Mouse (Mus musculus): ENCODE data around the gene Vwa1. TPM values are rescaled to one million over a fixed set of nuclear protein-coding genes. Genes with fewer than 3 reads are reported as not detected.

Vwa1 gene
- polyA plus RNA-seq, 1 experiment from 2014 or later, result 9.9 TPM

GRCm38 (mm10) chr4:155734350-155734941 lies 40.1 kb downstream of the Vwa1 start, which contains the start of gene Tmem240:
Tmem240 (plus strand) TSS chr4:155734800.
- peak; percentile 95 for ATAC-seq (ENCODE audit: low FRiP score)
- H3K4me1 ChIP-seq (ENCODE audit: control insufficient read depth, insufficient read depth, low read length), result peaks cover 18% of the 10 kb centered on the region
- WGBS, result under 1% methylated on average over 23 of the region's 35 CpGs
- no peaks in the 10 kb centered on the region for H3K9me3 ChIP-seq (ENCODE audit: control insufficient read depth, low read length)
- peak; percentile 98 for DNase-seq (ENCODE audit: low spot score, missing footprints)
- peak within 1 kb of the TSS; percentile 88 for H3K9ac ChIP-seq (ENCODE audit: low read length)
- H3K36me3 ChIP-seq (ENCODE audit: control insufficient read depth, insufficient read depth, low read length), result peaks cover 2% of the 10 kb centered on the region; the same call in 1 of the 2 replicates
- peak within 1 kb of the TSS; percentile 80 for H3K4me3 ChIP-seq (ENCODE audit: low read depth, low read length)
- peak within 1 kb of the TSS; percentile 94 for H3K4me2 ChIP-seq
- no peaks in the 10 kb centered on the region for H3K27me3 ChIP-seq (ENCODE audit: control insufficient read depth, insufficient read depth, low read length)
- peak within 1 kb of the TSS; percentile 84 for H3K27ac ChIP-seq (ENCODE audit: low read depth, low read length)

- Histone ChIP-seq H3K36me3 (ENCODE audit: control insufficient read depth, insufficient read depth, low read length) (peaks cover 2% of the 10 kb centered on the region; the same call in 1 of the 2 replicates), H3K4me3 (ENCODE audit: low read depth, low read length) (no peak overlapping the region), H3K27me3 (ENCODE audit: control insufficient read depth, insufficient read depth, low read length) (no peaks in the 10 kb centered on the region), H3K9ac (ENCODE audit: low read length) (no peak overlapping the region), H3K4me1 (ENCODE audit: control insufficient read depth, insufficient read depth, low read length) (peaks cover 18% of the 10 kb centered on the region), H3K4me2 (no peak overlapping the region), H3K9me3 (ENCODE audit: control insufficient read depth, low read length) (no peaks in the 10 kb centered on the region), H3K27ac (ENCODE audit: low read depth, low read length) (no peak overlapping the region)
- DNase-seq (ENCODE audit: low spot score, missing footprints) (no peak), ATAC-seq (ENCODE audit: low FRiP score) (no peak)
- 83% methylated on average over 10 of the region's 10 CpGs for WGBS
These were observed 41.2 kb downstream of the Vwa1 start for GRCm38 (mm10) chr4:155733267-155733666.

GRCm38 (mm10) chr4:155727993-155728392 lies 46.5 kb downstream of the Vwa1 start:
- WGBS, result 73% methylated on average over 2 of the region's 2 CpGs
- no peak overlapping the region for H3K27ac ChIP-seq (ENCODE audit: low read depth, low read length)
- DNase-seq (ENCODE audit: low spot score, missing footprints), result no peak
- no peak overlapping the region for H3K4me2 ChIP-seq
- no peaks in the 10 kb centered on the region for H3K27me3 ChIP-seq (ENCODE audit: control insufficient read depth, insufficient read depth, low read length)
- peak; percentile 38; the same call in 1 of the 2 replicates for ATAC-seq (ENCODE audit: low FRiP score)
- no peak overlapping the region for H3K9ac ChIP-seq (ENCODE audit: low read length)
- no peaks in the 10 kb centered on the region for H3K9me3 ChIP-seq (ENCODE audit: control insufficient read depth, low read length)
- H3K36me3 ChIP-seq (ENCODE audit: control insufficient read depth, insufficient read depth, low read length), result peaks cover 2% of the 10 kb centered on the region; the same call in 1 of the 2 replicates
- H3K4me1 ChIP-seq (ENCODE audit: control insufficient read depth, insufficient read depth, low read length), result no peaks in the 10 kb centered on the region
- no peak overlapping the region for H3K4me3 ChIP-seq (ENCODE audit: low read depth, low read length)

GRCm38 (mm10) chr4:155721668-155722083 lies 52.8 kb downstream of the Vwa1 start:
- WGBS, result 67% methylated on average over 4 of the region's 4 CpGs
- Histone ChIP-seq H3K4me3 (ENCODE audit: low read depth, low read length) (no peak overlapping the region), H3K27me3 (ENCODE audit: control insufficient read depth, insufficient read depth, low read length) (no peaks in the 10 kb centered on the region), H3K9me3 (ENCODE audit: control insufficient read depth, low read length) (no peaks in the 10 kb centered on the region), H3K27ac (ENCODE audit: low read depth, low read length) (no peak overlapping the region), H3K4me2 (no peak overlapping the region), H3K36me3 (ENCODE audit: control insufficient read depth, insufficient read depth, low read length) (no peaks in the 10 kb centered on the region; the same call in 1 of the 2 replicates), H3K4me1 (ENCODE audit: control insufficient read depth, insufficient read depth, low read length) (no peaks in the 10 kb centered on the region), H3K9ac (ENCODE audit: low read length) (no peak overlapping the region)
- DNase-seq (ENCODE audit: low spot score, missing footprints) (peak; percentile 85), ATAC-seq (ENCODE audit: low FRiP score) (peak; percentile 52; the same call in 1 of the 2 replicates)

Small RNAs within 50 kb of the gene (microRNA-seq; reads per million reads assigned to microRNA genes)
- gene Gm27743, result not detected

Other genes with a start within 250 kb of the Vwa1 start
- gene Nadk, start 212.3 kb downstream of the Vwa1 start, polyA plus RNA-seq (2014; fragmentation: Nextera tagmentation; extraction: Ambion mirVana), result 98.3 and 99.8 TPM in 2 replicates
- 18.0 and 18.1 TPM in 2 replicates for gene Slc35e2, start 173.3 kb downstream of the Vwa1 start, polyA plus RNA-seq (2014; fragmentation: Nextera tagmentation; extraction: Ambion mirVana)
- 72.9 and 83.6 TPM in 2 replicates for gene Cdk11b, start 149.8 kb downstream of the Vwa1 start, polyA plus RNA-seq (2014; fragmentation: Nextera tagmentation; extraction: Ambion mirVana)
- not detected in 2 replicates for gene Gm10563, start 129.3 kb downstream of the Vwa1 start, polyA plus RNA-seq (2014; fragmentation: Nextera tagmentation; extraction: Ambion mirVana)
- 2.5 and 4.1 TPM in 2 replicates for gene Mmp23, start 121.3 kb downstream of the Vwa1 start, polyA plus RNA-seq (2014; fragmentation: Nextera tagmentation; extraction: Ambion mirVana)
- 11.8 and 12.8 TPM in 2 replicates for gene Mib2, start 105.5 kb downstream of the Vwa1 start, polyA plus RNA-seq (2014; fragmentation: Nextera tagmentation; extraction: Ambion mirVana)
- 1.3 and 1.5 TPM in 2 replicates for gene Fndc10, start 80.4 kb downstream of the Vwa1 start, polyA plus RNA-seq (2014; fragmentation: Nextera tagmentation; extraction: Ambion mirVana)
- gene Ssu72, start 69.9 kb downstream of the Vwa1 start, polyA plus RNA-seq (2014; fragmentation: Nextera tagmentation; extraction: Ambion mirVana), result 147 and 155 TPM in 2 replicates
- gene Tmem240, start 39.9 kb downstream of the Vwa1 start, polyA plus RNA-seq (2014; fragmentation: Nextera tagmentation; extraction: Ambion mirVana), result 0.69 and 0.96 TPM in 2 replicates
- gene Atad3a, start 13.6 kb downstream of the Vwa1 start, polyA plus RNA-seq (2014; fragmentation: Nextera tagmentation; extraction: Ambion mirVana), result 84.5 and 84.6 TPM in 2 replicates
- gene Tmem88b, start 11.2 kb upstream of the Vwa1 start, polyA plus RNA-seq (2014; fragmentation: Nextera tagmentation; extraction: Ambion mirVana), result 0.14 and 0.21 TPM in 2 replicates
- not detected in 2 replicates for gene Ankrd65, start 15.7 kb upstream of the Vwa1 start, polyA plus RNA-seq (2014; fragmentation: Nextera tagmentation; extraction: Ambion mirVana)
- 225 and 243 TPM in 2 replicates for gene Mrpl20, start 28.2 kb upstream of the Vwa1 start, polyA plus RNA-seq (2014; fragmentation: Nextera tagmentation; extraction: Ambion mirVana)
- 146 and 157 TPM in 2 replicates for gene Ccnl2, start 37.8 kb upstream of the Vwa1 start, polyA plus RNA-seq (2014; fragmentation: Nextera tagmentation; extraction: Ambion mirVana)
- 113 and 128 TPM in 2 replicates for gene Aurkaip1, start 56.6 kb upstream of the Vwa1 start, polyA plus RNA-seq (2014; fragmentation: Nextera tagmentation; extraction: Ambion mirVana)
- 37.7 and 41.9 TPM in 2 replicates for gene Mxra8, start 65.0 kb upstream of the Vwa1 start, polyA plus RNA-seq (2014; fragmentation: Nextera tagmentation; extraction: Ambion mirVana)
- gene Dvl1, start 72.7 kb upstream of the Vwa1 start, polyA plus RNA-seq (2014; fragmentation: Nextera tagmentation; extraction: Ambion mirVana), result 8.6 and 10.7 TPM in 2 replicates
- gene Tas1r3, start 88.7 kb upstream of the Vwa1 start, polyA plus RNA-seq (2014; fragmentation: Nextera tagmentation; extraction: Ambion mirVana), result 0.34 and 0.59 TPM in 2 replicates
- gene Cptp, start 94.7 kb upstream of the Vwa1 start, polyA plus RNA-seq (2014; fragmentation: Nextera tagmentation; extraction: Ambion mirVana), result 24.7 and 24.8 TPM in 2 replicates
- gene Ints11, start 94.8 kb upstream of the Vwa1 start, polyA plus RNA-seq (2014; fragmentation: Nextera tagmentation; extraction: Ambion mirVana), result 102 and 103 TPM in 2 replicates
- gene Pusl1, start 117.1 kb upstream of the Vwa1 start, polyA plus RNA-seq (2014; fragmentation: Nextera tagmentation; extraction: Ambion mirVana), result 37.2 and 39.4 TPM in 2 replicates
- 25.6 and 27.5 TPM in 2 replicates for gene Acap3, start 117.1 kb upstream of the Vwa1 start, polyA plus RNA-seq (2014; fragmentation: Nextera tagmentation; extraction: Ambion mirVana)
- gene Ube2j2, start 169.1 kb upstream of the Vwa1 start, polyA plus RNA-seq (2014; fragmentation: Nextera tagmentation; extraction: Ambion mirVana), result 148 and 158 TPM in 2 replicates
- 19.8 and 20.4 TPM in 2 replicates for gene C1qtnf12, start 187.6 kb upstream of the Vwa1 start, polyA plus RNA-seq (2014; fragmentation: Nextera tagmentation; extraction: Ambion mirVana)
- 17.2 and 18.8 TPM in 2 replicates for gene B3galt6, start 218.0 kb upstream of the Vwa1 start, polyA plus RNA-seq (2014; fragmentation: Nextera tagmentation; extraction: Ambion mirVana)
- 130 and 136 TPM in 2 replicates for gene Sdf4, start 218.2 kb upstream of the Vwa1 start, polyA plus RNA-seq (2014; fragmentation: Nextera tagmentation; extraction: Ambion mirVana)
- 0.41 and 1.1 TPM in 2 replicates for gene Tnfrsf4, start 239.1 kb upstream of the Vwa1 start, polyA plus RNA-seq (2014; fragmentation: Nextera tagmentation; extraction: Ambion mirVana)

All from midbrain, embryonic 11.5 days (tissue).